Mouse (Mus musculus): Measurements from ENCODE around the gene Camk2g. TPM values are rescaled to one million over a fixed set of nuclear protein-coding genes. Genes with fewer than 3 reads are reported as not detected.

The Camk2g gene
- total and polyA plus RNA-seq, 3 experiments = 14.1 to 27.1 TPM; not detected in 1

DNA sequence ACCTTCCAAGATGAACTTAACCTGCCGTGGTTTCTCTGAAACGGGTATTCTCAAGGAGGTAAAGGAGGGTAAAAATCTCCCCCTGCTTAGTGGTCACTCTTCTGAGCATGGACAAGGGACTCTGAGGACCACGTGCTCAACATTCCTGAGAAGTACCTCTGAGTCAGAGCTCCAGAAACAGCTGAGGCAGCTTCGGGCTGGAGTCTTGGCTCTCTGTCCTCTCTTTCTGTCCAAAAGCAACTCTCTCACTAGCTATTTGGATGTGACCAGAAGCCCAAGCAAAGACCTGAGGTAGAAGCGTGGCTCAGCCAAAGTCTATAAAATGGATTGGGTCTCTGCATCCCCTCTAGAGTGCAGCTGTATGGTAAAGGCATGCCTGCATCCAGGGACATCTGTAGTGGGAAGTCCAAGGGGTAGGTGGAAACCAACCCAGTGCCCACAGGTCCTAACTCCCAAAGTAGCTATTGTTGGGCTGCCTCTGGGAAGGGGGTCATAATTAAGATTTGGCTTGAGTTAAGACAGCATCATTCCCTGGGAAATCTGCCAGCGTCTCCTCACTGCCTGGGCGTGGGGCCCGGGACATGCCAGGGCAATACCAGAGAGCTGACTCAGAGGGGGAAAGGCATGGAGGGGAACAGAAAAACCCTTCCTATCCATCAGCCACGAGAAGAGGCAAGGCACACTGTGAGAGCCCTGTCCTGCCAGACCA, 11.2 kb upstream of the Camk2g start (continued):
- TF ChIP-seq CTCF (IDR thresholded peaks at IDR 0.05 in 2 of 3, conservative IDR thresholded peaks at IDR 0.05 in 1 of 3; ENCODE audit: control insufficient read depth in 1 of 3, insufficient read depth in 1 of 3, low read depth in 2 of 3, low read length in 3 of 3, poor library complexity in 1 of 3, severe bottlenecking in 1 of 3) = no peak

DNA sequence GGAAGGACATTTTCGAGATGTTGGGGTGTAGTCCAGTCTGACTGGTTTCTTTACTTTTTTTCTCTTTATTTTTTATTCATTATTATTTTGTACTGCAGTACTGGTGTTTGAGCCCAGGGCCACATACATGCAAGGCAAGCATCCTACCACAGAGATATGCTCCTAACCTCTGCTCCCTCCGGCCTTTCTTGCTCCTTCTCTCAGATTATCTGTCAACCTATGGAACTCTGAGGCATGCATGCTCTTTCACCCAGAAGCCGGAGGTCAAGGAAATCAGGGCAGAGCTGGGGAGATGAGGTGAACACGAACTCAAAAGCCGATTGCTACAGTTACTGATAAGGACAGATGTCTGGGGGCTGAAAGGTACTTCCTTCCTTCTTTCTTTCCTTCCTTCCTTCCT, 10.6 kb upstream of the Camk2g start:
- Histone ChIP-seq H3K9ac (ENCODE audit: control insufficient read depth, low read depth, low read length, poor library complexity, severe bottlenecking) (no peak overlapping the region), H3K4me1 (ENCODE audit: control insufficient read depth in 1 of 2, insufficient read depth in 2 of 2, low read length in 2 of 2) (peaks cover 0 to 2% of the 10 kb centered on the region in 2 experiments; a peak in 1 of 4 replicates), H3K27me3 (ENCODE audit: control insufficient read depth in 1 of 2, insufficient read depth in 2 of 2, low read length in 2 of 2) (peaks cover 2 to 4% of the 10 kb centered on the region in 2 experiments), H3K9me3 (replicated peaks; ENCODE audit: insufficient read depth, low read length) (no peaks in the 10 kb centered on the region), H3K27ac (ENCODE audit: control insufficient read depth, low read depth, low read length) (no peak overlapping the region), H3K4me3 (ENCODE audit: control insufficient read depth in 1 of 2, insufficient read depth in 1 of 2, low read depth in 2 of 2, low read length in 2 of 2) (no peak overlapping the region), H3K36me3 (ENCODE audit: control insufficient read depth in 1 of 2, insufficient read depth in 2 of 2, low read length in 2 of 2) (no peaks in the 10 kb centered on the region), H3K79me2 (ENCODE audit: control insufficient read depth, insufficient read depth, low read length, poor library complexity) (no peaks in the 10 kb centered on the region)
- DNase-seq (ENCODE audit: low read depth, low spot score) = no peak
- TF ChIP-seq SMC3 (IDR thresholded peaks at IDR 0.05; ENCODE audit: low read depth, low read length) (no peak), USF2 (IDR thresholded peaks at IDR 0.05; ENCODE audit: borderline replicate concordance in 1 of 2, insufficient read depth in 1 of 2, low read depth in 1 of 2, low read length in 2 of 2) (no peak), BHLHE40 (IDR thresholded peaks at IDR 0.05; ENCODE audit: borderline replicate concordance, low read depth, low read length) (no peak), JUND (IDR thresholded peaks at IDR 0.05; ENCODE audit: low read depth, low read length) (no peak), ZC3H11A (IDR thresholded peaks at IDR 0.05; ENCODE audit: low read depth, low read length) (no peak), POLR2A (IDR thresholded peaks at IDR 0.05; ENCODE audit: control insufficient read depth in 1 of 2, insufficient read depth in 1 of 2, low read depth in 1 of 2, low read length in 2 of 2, poor library complexity in 1 of 2) (no peak), MAZ (IDR thresholded peaks at IDR 0.05; ENCODE audit: low read depth, low read length) (no peak), TAL1 (IDR thresholded peaks at IDR 0.05; ENCODE audit: low read length) (no peak), CHD1 (IDR thresholded peaks at IDR 0.05; ENCODE audit: low read depth, low read length) (no peak)

DNA sequence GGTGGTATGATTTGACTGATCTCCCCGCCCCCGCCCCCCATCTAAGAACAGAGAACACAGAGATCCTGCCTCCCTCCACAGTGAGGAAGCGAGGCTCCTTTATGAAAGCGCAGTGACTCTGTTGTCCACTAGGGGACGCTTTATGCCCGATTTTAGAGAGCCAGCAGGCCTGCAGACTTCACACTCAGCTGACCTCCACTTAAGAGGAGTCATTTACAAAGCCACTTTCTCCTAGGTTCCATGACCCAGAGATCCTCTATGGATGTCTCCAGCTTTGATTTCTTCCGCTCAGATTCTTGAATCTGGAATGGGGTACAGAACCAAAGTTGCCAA, 9.7 kb upstream of the Camk2g start:
- Histone ChIP-seq H3K4me1 (ENCODE audit: control insufficient read depth in 1 of 2, insufficient read depth in 2 of 2, low read length in 2 of 2) (peaks cover 0 to 3% of the 10 kb centered on the region in 2 experiments; a peak in 1 of 4 replicates), H3K36me3 (ENCODE audit: control insufficient read depth in 1 of 2, insufficient read depth in 2 of 2, low read length in 2 of 2) (no peaks in the 10 kb centered on the region), H3K4me3 (ENCODE audit: control insufficient read depth in 1 of 2, insufficient read depth in 1 of 2, low read depth in 2 of 2, low read length in 2 of 2) (no peak overlapping the region), H3K27me3 (ENCODE audit: control insufficient read depth in 1 of 2, insufficient read depth in 2 of 2, low read length in 2 of 2) (peaks cover 2 to 4% of the 10 kb centered on the region in 2 experiments), H3K27ac (ENCODE audit: control insufficient read depth, low read depth, low read length) (no peak overlapping the region), H3K79me2 (ENCODE audit: control insufficient read depth, insufficient read depth, low read length, poor library complexity) (no peaks in the 10 kb centered on the region), H3K9ac (ENCODE audit: control insufficient read depth, low read depth, low read length, poor library complexity, severe bottlenecking) (no peak overlapping the region), H3K9me3 (replicated peaks; ENCODE audit: insufficient read depth, low read length) (no peaks in the 10 kb centered on the region)
- DNase-seq (ENCODE audit: low read depth, low spot score) = peak; percentile 83
- TF ChIP-seq CTCF (IDR thresholded peaks at IDR 0.05 in 2 of 3, conservative IDR thresholded peaks at IDR 0.05 in 1 of 3; ENCODE audit: control insufficient read depth in 1 of 3, insufficient read depth in 1 of 3, low read depth in 2 of 3, low read length in 3 of 3, poor library complexity in 1 of 3, severe bottlenecking in 1 of 3) (peak; percentile 96 to 98 (median 98)), SMC3 (IDR thresholded peaks at IDR 0.05; ENCODE audit: low read depth, low read length) (peak; percentile 97), RAD21 (IDR thresholded peaks at IDR 0.05; ENCODE audit: low read depth, low read length) (peak; percentile 97), ZC3H11A (IDR thresholded peaks at IDR 0.05; ENCODE audit: low read depth, low read length) (peak; percentile 97), ETS1 (IDR thresholded peaks at IDR 0.05; ENCODE audit: low read depth, low read length) (no peak), CHD2 (IDR thresholded peaks at IDR 0.05; ENCODE audit: low read length) (no peak)
